Mouse (Mus musculus) liver, embryonic 11.5 days (tissue): ENCODE measurements around the gene Pla2g15. TPM values are rescaled to one million over a fixed set of nuclear protein-coding genes. Genes with fewer than 3 reads are reported as not detected.

Source experiments
- ATAC-seq: fragments of 200-750 bp; cut with Nextera tagmentation; replicated peaks from 2 replicates; pipeline ENCODE4 v1.8.0; 2017; ENCODE audit warnings: moderate number of reproducible peaks, mild to moderate bottlenecking, moderate TSS enrichment, moderate library complexity; ENCODE audit not compliant: low FRiP score
- DNase-seq: peaks from one replicate; pipeline ENCODE4 v3.0.0-alpha.2; 2017; ENCODE audit warnings: low spot score
- H3K27ac ChIP-seq: fragments of 300-500 bp; sonication (generic); 2 replicates; pipeline ENCODE4 v1.5.1; 2014; ENCODE audit warnings: mild to moderate bottlenecking, low read depth, low read length, control low read depth
- H3K27me3 ChIP-seq: fragments of 300-500 bp; sonication (generic); replicated peaks from 2 replicates; pipeline ENCODE4 v1.6.1; 2014; ENCODE audit warnings: low read length, mixed read lengths; ENCODE audit not compliant: control insufficient read depth, insufficient read depth
- H3K36me3 ChIP-seq: fragments of 300-500 bp; sonication (generic); 2 replicates; pipeline ENCODE4 v1.6.1; 2014; ENCODE audit warnings: mild to moderate bottlenecking, low read length, moderate library complexity, mixed read lengths; ENCODE audit not compliant: control insufficient read depth, insufficient read depth
- H3K4me1 ChIP-seq: fragments of 300-500 bp; sonication (generic); replicated peaks from 2 replicates; pipeline ENCODE4 v1.6.1; 2014; ENCODE audit warnings: low read length, mixed read lengths; ENCODE audit not compliant: control insufficient read depth, insufficient read depth
- H3K4me2 ChIP-seq: fragments of 300-500 bp; sonication (generic); 2 replicates; pipeline ENCODE4 v1.6.1; 2014; ENCODE audit warnings: mild to moderate bottlenecking, control low read depth, moderate library complexity
- H3K4me3 ChIP-seq: fragments of 300-500 bp; sonication (generic); 2 replicates; pipeline ENCODE4 v1.5.1; 2014; ENCODE audit warnings: low read depth, low read length, control low read depth
- H3K9ac ChIP-seq: fragments of 300-500 bp; sonication (generic); 2 replicates; pipeline ENCODE4 v1.6.1; 2014; ENCODE audit warnings: low read depth, low read length, control low read depth
- H3K9me3 ChIP-seq: fragments of 300-500 bp; sonication (generic); 2 replicates; pipeline ENCODE4 v1.6.1; 2016; ENCODE audit warnings: low read length, inconsistent platforms, mixed read lengths; ENCODE audit not compliant: control insufficient read depth
- WGBS: fragments of 180-500 bp; shearing (Covaris S2); extraction: QIAGEN DNeasy Blood & Tissue Kit; methylation state at CpG from one replicate; pipeline ENCODE4 v1.1.7; 2014; 5-methylcytosine and 5-hydroxymethylcytosine counted together
- polyA plus RNA-seq: library from polyadenylated mRNA; unstranded; fragments of >200 nt; fragmentation: Nextera tagmentation; extraction: Ambion mirVana; gene quantifications from 2 replicates; pipeline ENCODE4 v1.2.1, GENCODE M21; 2014

Gene Pla2g15
- 9.2 and 9.6 TPM in 2 replicates for polyA plus RNA-seq

DNA sequence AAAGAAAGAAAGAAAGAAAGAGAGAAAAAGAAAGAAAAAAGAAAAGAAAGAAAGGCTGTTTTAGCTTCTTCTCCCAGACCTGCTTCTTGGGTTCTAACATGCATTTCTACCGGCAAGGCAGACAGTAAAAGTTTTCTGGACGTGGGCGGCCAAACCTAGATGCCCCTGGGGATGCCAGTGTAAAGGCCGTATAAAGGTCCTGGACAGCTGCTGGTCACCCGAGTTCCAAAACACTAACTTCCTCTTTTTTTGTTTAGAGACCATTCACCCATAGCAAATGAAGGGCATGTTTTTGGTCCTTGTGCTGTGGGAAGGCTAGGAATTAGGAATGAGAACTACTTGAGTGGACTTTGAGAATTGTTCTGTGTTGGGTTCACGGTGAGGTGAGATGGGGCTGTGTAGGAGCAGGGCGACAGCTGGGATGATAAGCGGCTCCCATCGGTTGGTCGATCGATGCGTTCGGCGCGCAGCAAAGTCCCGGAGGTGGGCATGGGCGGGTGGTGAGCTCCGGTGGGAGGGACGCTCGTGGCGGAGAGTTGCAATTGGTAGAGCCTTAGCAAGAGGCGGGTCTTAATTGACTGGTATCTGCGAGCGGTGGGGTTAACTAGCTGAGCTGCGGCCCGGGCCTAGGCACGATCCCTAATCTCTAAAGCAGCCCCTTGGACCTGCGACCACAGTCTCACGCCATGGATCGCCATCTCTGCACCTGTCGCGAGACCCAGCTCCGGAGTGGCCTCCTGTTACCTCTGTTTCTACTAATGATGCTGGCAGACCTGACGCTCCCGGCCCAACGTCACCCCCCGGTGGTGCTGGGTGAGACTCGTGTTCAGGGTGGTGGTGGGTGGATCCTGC is at the start of gene Pla2g15:
Gene Pla2g15 (plus strand): TSS at position 599 of the 852 bp plus-strand sequence.
- H3K4me3 ChIP-seq = peak within 1 kb of the TSS; percentile 68
- no peaks in the 10 kb centered on the region for H3K27me3 ChIP-seq
- peak within 1 kb of the TSS; percentile 72 for H3K4me2 ChIP-seq
- peak within 1 kb of the TSS; percentile 73 for H3K9ac ChIP-seq
- peak; percentile 94 for DNase-seq
- ATAC-seq = peak; percentile 97
- WGBS = 1% methylated on average over 38 of the region's 38 CpGs
- no peaks in the 10 kb centered on the region for H3K9me3 ChIP-seq
- 0 out of 2 replicates have a peak within 1 kb of the TSS, but pooled peaks have one; percentile 41 for H3K27ac ChIP-seq
- peaks cover 18% of the 10 kb centered on the region for H3K4me1 ChIP-seq
- no peaks in the 10 kb centered on the region; the same call in 1 of the 2 replicates for H3K36me3 ChIP-seq

DNA sequence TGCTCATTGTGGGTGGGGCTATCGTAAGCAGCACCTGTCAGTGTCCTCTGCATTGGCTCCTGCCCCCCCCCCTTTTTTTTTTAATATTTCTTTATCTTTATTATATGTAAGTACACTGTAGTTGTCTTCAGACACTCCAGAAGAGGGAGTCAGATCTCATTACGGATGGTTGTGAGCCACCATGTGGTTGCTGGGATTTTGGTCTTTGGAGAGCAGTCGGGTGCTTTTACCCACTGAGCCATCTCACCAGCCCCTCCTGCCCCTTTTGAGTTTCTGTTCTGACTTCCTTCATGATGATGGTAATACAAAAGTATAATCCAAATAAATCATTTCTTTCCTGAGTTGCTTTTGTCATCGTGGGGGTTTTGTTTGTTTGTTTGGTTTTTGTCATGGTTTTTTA is 47.9 kb upstream of the Pla2g15 start:
- no peak overlapping the region for H3K4me2 ChIP-seq
- ATAC-seq (no peak), DNase-seq (no peak)
- H3K4me3 ChIP-seq = no peak overlapping the region
- 90% methylated on average over 4 of the region's 4 CpGs for WGBS
- H3K27ac ChIP-seq = no peak overlapping the region
- no peaks in the 10 kb centered on the region for H3K27me3 ChIP-seq
- H3K9me3 ChIP-seq = no peaks in the 10 kb centered on the region
- H3K9ac ChIP-seq = no peak overlapping the region
- H3K4me1 ChIP-seq = no peaks in the 10 kb centered on the region
- peaks cover 10% of the 10 kb centered on the region; the same call in 1 of the 2 replicates for H3K36me3 ChIP-seq

DNA sequence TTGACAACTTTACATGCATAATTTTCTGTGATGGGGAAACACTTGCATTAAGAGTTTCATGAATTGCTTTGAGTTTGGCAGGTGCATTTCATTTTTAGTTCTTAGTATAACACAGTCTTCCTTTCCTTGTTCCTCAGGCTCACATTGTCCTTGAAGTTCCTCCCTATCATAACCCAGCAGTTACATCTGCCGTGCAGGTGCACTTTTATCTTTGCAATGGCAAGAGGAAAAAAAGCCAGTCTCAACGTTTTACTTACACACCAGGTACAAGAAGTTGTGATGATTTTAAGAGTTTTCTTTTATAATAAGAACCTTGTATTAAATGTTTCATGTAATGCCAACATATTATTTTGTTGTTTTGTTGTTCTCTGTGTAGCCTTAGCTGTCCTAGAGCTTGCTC is 46.3 kb upstream of the Pla2g15 start:
- Histone ChIP-seq H3K4me3 (no peak overlapping the region), H3K27me3 (no peaks in the 10 kb centered on the region), H3K9ac (no peak overlapping the region), H3K4me2 (no peak overlapping the region), H3K36me3 (peaks cover 20% of the 10 kb centered on the region), H3K4me1 (no peaks in the 10 kb centered on the region), H3K9me3 (no peaks in the 10 kb centered on the region), H3K27ac (no peak overlapping the region)
- DNase-seq = no peak
- no peak for ATAC-seq
- WGBS = 74% methylated on average over 2 of the region's 2 CpGs

DNA sequence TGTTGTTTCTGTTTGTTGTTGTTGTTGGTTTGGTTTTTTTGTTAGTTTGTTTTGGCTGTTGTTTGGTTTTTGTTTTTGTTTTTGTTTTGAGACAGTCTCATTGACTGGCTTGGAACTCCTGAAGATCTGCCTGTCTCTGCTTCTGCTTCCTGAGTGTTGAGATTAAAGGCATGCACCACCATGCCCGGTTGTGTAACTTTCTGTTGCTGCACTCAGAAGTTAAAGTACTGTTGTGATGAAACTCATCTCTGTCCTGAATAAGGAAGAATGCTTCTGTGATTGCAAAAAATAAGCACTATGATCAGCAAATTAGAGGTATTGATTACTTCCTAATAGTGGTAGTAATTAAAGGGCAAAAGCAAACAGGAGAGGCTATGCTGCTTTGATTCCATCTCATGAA is 44.0 kb upstream of the Pla2g15 start:
- ATAC-seq (no peak), DNase-seq (no peak)
- H3K4me3 ChIP-seq = no peak overlapping the region
- H3K9me3 ChIP-seq = no peaks in the 10 kb centered on the region
- H3K4me1 ChIP-seq = no peaks in the 10 kb centered on the region
- H3K27ac ChIP-seq = no peak overlapping the region
- WGBS = 64% methylated on average over 1 of the region's 1 CpGs
- peaks cover 24% of the 10 kb centered on the region for H3K36me3 ChIP-seq
- no peak overlapping the region for H3K9ac ChIP-seq
- H3K27me3 ChIP-seq = no peaks in the 10 kb centered on the region
- no peak overlapping the region for H3K4me2 ChIP-seq

DNA sequence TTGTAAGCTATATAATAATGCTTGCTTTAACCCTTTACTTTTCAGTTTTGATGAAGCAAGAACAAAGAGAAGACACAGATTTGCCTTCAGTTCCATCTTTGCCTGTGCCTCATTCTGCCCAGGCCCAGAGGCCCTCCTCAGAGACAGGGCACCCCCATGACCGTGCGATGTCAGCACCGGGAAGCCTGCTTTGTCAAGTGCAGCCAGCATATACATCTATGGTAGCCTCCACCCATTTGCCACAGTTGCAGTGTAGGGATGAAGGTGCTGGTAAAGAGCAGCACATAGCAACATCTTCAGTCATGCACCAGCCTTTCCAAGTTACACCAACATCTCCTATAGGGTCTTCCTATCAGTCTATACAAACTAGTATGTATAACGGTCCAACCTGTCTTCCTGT is 42.1 kb upstream of the Pla2g15 start:
- Histone ChIP-seq H3K27ac (no peak overlapping the region), H3K4me2 (no peak overlapping the region), H3K9me3 (no peaks in the 10 kb centered on the region), H3K9ac (no peak overlapping the region), H3K4me1 (no peaks in the 10 kb centered on the region), H3K27me3 (no peaks in the 10 kb centered on the region), H3K4me3 (no peak overlapping the region), H3K36me3 (peaks cover 27% of the 10 kb centered on the region)
- DNase-seq = no peak
- WGBS = 96% methylated on average over 4 of the region's 4 CpGs
- no peak for ATAC-seq

DNA sequence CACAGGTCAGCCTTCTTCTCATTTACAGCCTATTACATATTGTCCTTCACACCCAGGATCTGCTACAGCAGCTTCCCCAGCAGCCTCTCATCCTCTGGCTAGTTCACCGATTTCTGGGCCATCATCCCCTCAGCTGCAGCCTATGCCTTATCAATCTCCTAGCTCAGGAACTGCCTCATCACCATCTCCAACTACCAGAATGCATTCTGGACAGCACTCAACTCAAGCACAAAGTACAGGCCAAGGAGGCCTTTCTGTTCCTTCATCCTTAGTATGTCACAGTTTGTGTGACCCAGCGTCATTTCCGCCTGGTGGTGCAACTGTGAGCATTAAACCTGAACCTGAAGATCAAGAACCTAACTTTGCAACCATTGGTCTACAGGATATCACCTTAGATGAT is 41.5 kb upstream of the Pla2g15 start:
- peaks cover 27% of the 10 kb centered on the region for H3K36me3 ChIP-seq
- no peak overlapping the region for H3K4me2 ChIP-seq
- no peak for ATAC-seq
- no peak overlapping the region for H3K27ac ChIP-seq
- no peak overlapping the region for H3K9ac ChIP-seq
- no peaks in the 10 kb centered on the region for H3K9me3 ChIP-seq
- 93% methylated on average over 3 of the region's 3 CpGs for WGBS
- H3K4me3 ChIP-seq = no peak overlapping the region
- no peaks in the 10 kb centered on the region for H3K4me1 ChIP-seq
- H3K27me3 ChIP-seq = no peaks in the 10 kb centered on the region
- no peak for DNase-seq

DNA sequence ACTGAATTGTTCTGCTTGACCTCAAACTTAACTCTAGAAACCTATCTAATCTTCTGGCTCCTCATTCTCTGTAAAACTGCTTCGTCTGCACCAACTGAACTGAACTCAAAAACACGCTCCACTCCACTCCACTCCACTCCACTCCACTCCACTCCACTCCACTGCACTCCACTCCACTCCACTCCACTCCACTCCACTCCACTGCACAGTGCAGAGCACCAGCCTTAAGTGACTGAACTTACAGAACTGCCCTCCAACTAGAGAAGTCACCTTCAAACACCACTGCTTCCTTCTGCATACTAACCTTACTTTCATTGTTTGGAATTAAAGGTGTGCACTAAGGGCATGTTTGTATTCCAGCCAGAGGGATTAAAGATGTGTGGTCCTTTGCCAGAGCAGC is 38.2 kb upstream of the Pla2g15 start:
- ATAC-seq = no peak

DNA sequence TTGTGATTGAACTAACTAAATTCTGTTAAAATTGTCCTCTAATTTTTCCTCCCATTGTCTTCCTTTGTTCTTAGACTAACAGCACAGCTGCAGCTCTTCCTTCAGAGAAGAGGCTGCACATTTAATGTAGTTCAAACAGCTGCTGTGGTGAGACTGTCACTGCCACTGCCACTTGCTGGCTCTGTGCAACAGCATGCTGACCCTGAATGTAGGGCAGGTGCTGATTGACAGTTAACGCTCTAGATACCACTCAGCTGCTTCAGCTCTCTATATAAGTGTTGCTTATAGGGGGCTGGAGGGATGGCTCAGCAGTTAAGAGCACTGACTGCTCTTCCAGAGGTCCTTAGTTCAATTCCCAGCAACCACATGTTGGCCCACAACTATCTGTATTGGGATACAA is 37.7 kb upstream of the Pla2g15 start:
- ATAC-seq = no peak
- peaks cover 29% of the 10 kb centered on the region for H3K36me3 ChIP-seq
- H3K27ac ChIP-seq = no peak overlapping the region

More for the DNA sequence above, 38.2 kb upstream of the Pla2g15 start:
- no peak for DNase-seq
- Histone ChIP-seq H3K27ac (no peak overlapping the region), H3K36me3 (peaks cover 29% of the 10 kb centered on the region), H3K9ac (no peak overlapping the region), H3K4me2 (no peak overlapping the region), H3K27me3 (no peaks in the 10 kb centered on the region), H3K4me1 (no peaks in the 10 kb centered on the region), H3K9me3 (no peaks in the 10 kb centered on the region), H3K4me3 (no peak overlapping the region)
- 81% methylated on average over 2 of the region's 2 CpGs for WGBS

DNA sequence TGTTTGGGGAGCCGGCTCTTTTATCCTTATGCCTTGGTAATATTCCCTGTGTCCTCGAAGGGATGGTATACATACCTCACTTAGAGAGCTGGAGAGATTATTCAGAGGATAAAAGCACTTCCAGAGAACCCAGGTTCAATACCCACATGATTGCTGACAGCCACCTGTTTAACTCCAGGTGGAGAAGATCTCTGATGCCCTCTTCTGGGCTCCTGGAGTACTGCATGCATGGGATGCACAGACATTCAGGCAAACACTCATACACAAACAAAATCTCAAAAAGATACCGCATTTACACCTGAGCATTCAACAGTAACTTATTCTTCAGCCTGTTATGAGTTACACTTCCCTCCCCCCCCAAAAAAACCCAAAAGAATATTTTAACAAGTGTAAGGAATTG is 34.3 kb upstream of the Pla2g15 start:
- no peak overlapping the region for H3K27ac ChIP-seq
- no peak for DNase-seq
- no peak overlapping the region for H3K9ac ChIP-seq
- H3K4me3 ChIP-seq = no peak overlapping the region
- H3K4me2 ChIP-seq = no peak overlapping the region
- no peaks in the 10 kb centered on the region for H3K27me3 ChIP-seq
- no peaks in the 10 kb centered on the region for H3K9me3 ChIP-seq
- peaks cover 14% of the 10 kb centered on the region; the same call in 1 of the 2 replicates for H3K36me3 ChIP-seq
- H3K4me1 ChIP-seq = no peaks in the 10 kb centered on the region
- WGBS = 82% methylated on average over 3 of the region's 3 CpGs
- no peak for ATAC-seq

More for the DNA sequence above, 37.7 kb upstream of the Pla2g15 start:
- no peak for DNase-seq
- Histone ChIP-seq H3K27me3 (no peaks in the 10 kb centered on the region), H3K4me1 (no peaks in the 10 kb centered on the region), H3K9me3 (no peaks in the 10 kb centered on the region), H3K4me3 (no peak overlapping the region), H3K4me2 (no peak overlapping the region), H3K9ac (no peak overlapping the region)
- WGBS = 91% methylated on average over 1 of the region's 1 CpGs
